Mouse (Mus musculus): ENCODE results near the gene Smchd1.

DNA sequence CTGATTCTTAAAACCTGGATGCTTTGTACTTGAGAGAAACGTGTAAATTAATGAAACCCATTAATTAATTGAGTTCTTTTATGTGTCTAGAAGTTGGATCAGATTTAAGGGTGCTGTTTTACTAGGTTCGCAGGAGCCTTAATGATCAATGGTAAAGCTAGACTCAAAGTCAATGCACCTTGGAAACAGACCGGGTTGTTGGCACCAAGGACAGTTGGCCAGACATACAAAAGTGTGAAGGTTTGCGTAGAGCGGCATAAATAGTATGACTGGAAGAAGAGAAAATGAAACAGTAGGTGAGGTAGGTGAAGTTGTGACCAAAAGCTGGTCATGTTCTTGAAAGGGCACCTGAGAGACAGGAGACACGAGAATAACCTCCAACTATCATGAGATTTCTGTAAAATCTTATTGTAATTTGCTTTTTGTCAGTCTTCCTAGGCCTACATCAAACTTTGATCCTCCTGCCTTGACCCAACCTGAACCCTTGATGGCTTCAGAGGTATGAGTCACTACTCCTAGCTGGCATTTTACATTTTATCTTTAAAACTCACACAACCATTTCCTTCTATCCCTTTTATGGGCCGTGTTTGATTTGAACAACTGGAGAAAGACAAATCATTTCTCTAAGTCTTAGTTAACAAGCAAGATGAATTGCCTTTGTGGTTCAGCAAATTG lies 1.3 kb upstream of the Smchd1 start:
- TF ChIP-seq POLR2A (IDR thresholded peaks at IDR 0.05; ENCODE audit: control insufficient read depth, low read depth, low read length) = no peak
- no peak for TF ChIP-seq CTCF (IDR thresholded peaks at IDR 0.05; ENCODE audit: control insufficient read depth, insufficient read depth, insufficient replicate concordance, low read depth, low read length)
